Mouse (Mus musculus): ENCODE data around the gene Gdf9.

Gene Gdf9

DNA sequence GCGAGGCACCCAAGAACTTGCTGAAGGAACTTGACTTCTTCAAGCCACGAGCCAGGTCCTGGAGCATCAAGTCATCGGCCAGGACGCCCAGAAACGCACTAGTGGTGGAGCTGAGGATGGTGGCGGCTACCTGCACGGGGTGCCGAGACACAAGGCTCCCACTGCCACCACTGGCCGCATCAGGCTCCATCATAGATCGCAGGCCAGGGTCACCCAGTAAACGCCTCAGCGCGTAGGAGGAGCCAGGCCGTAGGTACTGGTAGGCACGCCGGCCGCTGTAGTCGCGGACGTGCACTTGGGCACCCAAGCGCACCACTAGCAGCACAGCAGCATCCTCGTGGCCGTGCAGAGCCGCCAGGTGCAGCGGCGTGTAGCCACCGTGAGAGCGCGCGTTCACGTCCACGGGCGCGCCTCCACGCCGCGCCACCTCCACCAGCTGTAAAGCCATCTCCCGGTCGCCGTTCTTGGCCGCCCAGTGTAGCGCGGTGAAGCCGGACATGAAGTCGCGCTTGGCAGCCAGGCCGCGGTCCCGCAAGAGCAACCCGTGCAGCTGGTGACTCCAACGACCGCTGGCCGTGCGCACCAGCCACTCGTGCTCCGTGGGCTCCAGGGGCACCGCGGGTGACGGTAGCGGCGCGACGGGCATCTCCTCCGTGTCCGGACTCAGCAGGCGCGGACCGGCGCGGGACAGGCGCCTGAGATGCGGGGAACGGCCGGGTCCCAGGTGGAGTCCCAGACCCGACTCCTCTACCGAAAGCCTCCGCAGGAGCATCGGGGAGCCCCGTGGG lies 47.8 kb downstream of the Gdf9 start:
- no peak for DNase-seq (ENCODE audit: low spot score in 2 of 2)

DNA sequence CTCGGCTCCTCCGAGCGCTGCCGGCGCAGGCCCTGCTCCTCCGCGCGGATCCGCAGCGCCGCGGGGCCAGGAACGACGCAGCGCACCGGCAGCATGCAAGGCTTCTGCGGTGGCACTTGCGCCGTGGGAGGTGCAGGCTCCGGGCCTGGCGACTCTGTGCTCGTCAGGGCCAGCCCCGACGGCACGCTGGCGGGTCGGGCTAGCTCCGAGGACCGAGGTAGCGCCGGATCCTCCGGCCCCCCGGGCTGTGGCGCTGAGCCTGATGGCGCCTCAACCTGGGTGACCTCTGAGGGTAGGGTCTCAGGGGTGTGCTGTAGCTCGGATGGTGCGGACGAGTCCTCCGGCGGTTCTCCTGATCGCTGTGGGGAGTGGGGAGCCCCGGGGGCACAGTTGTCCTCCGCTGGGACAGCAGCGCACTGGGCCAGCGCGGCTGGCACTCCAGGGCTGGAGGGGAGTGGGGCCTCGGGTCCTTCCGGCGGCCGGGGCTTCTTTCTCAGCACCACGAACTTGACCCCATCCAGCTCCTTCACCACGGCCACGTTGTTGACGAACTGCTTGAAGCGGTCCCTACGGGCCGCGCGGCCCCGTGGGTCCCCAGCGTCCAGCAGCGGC lies 48.5 kb downstream of the Gdf9 start:
- no peak for DNase-seq (ENCODE audit: low spot score in 2 of 2)

DNA sequence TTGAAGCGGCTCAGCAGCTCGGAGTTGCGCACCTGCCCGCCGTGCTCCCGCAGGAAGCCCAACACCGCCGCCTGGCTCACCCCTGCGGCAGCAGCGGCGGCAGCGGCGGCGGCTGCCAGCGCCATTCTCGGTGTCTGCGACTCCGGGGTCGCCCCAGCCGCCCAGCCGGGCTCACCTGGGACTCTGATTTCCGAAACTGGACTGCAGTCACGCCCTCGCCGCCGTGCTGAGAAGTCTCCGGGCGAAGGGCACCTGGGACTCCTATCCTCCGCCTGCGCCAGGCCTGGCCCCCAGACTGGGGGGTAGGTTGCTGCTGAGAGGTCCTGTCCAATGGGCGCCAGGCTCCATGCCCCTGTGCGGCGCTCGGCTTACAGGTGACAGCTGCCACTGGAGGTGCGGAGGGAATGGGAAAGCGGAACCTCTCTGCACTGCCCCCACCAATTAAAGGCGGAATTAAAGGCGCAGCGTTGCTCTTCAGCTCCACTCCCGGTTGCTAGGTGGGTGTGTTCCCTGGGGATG lies 49.0 kb downstream of the Gdf9 start, which contains the start of the genes Gm9945 and Sowaha:
Gene Gm9945 (plus strand): TSS at position 384 of the 519 bp plus-strand sequence.
Gene Sowaha (minus strand): TSS at position 492 of the 519 bp plus-strand sequence.
- peak; percentile 44 to 75 for DNase-seq (ENCODE audit: low spot score in 2 of 2)

DNA sequence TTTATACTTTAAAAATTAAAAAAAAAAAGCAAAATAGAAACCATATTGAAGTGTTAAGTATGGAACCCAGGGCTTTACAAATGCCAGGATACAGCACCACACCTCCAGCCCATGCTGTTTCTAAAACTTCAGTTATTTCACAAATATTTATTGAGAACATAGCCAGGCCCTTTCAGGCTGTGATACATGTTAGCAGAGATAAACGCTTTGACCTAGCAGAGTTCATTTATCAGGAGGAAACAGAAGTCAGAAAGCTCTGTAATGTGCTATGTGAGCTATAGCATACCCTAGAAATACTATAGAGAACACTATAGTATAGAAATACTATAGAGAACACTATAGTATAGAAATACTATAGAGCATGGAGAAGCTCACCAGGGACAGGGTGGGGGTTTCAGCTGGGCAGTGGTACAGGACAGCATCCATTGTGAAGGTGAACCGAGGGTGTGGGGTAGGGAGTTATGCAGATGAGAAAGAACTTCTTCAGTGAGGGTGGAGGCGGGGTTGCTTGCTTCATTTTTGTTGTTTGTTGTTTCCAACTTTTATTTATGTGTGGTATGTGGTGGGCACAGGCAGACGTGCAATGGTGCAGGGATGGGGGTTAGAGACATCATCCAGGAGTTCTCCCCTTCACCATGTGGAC lies 50.4 kb downstream of the Gdf9 start:
- no peak for DNase-seq (ENCODE audit: low spot score in 2 of 2)

DNA sequence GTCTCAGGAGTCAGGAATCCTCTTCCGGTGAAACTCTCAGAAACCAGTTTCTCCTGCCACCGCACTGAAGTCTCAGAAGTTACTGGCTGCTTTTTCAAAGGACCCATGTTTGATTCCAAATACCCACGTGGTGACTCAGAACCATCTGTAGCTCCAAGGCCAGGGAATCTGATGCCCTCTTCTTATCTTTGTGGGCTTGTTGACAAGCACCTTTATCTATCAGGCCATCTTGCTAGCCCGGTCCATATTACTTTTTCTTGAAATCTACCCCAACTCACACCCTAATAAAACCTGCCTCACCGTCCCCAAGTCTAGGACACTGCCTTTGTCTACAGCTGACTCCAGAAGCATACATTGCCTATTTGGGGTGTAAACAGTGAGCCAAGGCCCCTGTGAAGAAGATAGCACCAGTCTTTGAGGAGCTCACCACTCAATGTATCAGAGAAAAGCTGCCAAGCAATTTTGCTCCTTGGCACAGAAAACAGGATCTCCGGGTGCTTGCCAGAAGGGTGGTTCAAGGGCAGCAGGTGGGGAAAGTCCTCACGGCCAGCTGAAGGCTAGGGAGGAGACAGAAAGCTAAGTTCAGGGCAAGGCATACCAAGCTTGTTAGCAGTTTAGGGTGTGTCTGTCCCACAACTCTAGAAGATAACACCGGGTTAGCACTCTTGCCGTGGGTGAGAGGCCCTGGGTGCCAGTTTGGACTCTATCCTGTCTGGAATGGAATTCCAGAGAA lies 52.5 kb downstream of the Gdf9 start:
- DNase-seq (ENCODE audit: low spot score in 2 of 2) = peak in 1 of 2 experiments; percentile 46

DNA sequence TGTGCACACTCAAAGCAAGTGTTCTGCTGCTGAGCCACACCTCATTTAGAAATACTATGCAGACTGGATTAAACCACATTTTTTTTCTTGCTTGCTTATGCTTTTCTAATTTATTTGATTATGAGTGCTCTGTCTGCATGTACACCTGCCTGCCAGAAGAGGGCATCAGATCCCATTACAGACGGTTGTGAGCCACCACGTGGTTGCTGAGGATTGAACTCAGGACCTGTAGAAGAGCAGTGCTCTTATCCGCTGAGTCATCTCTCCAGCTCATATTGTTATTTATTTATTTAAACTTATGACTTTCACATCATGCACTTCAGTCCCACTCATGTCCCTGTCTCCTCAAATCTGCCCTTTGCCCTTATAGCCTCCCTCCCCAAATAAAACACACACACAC lies 54.9 kb downstream of the Gdf9 start:
- DNase-seq (ENCODE audit: low spot score in 2 of 2) = no peak

DNA sequence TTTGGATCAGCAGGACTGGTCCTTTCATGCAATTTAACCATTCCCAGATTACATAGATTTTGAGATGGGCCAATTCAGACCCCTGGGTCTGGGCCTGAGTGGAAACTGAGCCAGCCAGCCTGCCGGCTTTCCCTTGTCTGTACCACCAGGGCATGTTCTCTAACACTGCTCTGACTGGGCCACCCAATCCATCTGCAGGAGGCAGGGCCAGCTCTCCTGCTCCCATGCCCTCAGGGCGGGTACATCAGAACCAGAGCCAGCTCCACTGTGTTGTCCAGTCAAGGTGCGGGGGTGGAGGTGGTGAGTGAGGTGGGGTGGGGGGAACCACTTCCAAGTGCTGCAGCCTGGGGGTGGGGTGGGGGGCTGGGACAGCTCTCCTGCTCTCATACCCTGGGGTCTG lies 55.5 kb downstream of the Gdf9 start:
- no peak for DNase-seq (ENCODE audit: low spot score in 2 of 2)

DNA sequence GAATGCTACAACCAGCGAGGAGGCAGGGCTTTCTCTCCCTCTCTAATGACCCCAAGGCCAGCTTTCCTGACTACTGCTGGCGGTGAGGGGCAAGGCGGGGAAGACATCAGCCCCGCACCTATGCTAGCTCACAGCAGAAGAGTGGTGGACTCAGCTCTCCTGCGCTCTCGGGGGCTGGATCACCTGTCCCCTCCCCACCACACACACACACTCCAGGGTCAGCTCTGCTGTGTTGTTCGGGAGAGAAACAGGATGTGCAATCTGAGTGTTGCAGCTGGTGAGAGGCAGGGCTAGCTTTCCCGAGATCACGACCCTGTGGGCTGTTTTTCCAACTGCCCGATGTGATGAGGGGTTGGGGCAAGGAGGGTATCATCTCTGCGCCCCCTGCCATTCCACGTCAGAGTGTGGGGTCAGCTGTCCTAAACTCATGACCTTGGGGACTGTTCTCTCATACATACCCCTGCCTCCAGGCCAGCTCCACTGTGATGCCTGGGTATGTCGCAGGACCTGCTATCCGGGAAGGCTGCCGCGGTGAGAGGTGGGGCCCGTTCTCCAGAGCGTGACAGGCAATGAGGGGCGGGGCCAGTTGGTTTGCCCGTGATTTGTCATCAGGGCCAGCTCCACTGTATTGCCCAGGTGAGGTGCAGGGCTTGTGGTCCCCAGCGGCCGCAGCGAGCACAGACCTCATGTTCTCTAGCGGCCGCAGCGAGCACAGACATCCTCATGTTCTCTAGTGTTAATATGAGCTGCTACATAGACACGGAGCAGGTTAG lies 56.2 kb downstream of the Gdf9 start:
- DNase-seq (ENCODE audit: low spot score in 2 of 2) = peak; percentile 52 to 72

Data from urinary bladder, adult 18-20 months (tissue).